Mouse (Mus musculus) MEL (cell line): ENCODE data around the gene Ctnna2. TPM values are rescaled to one million over a fixed set of nuclear protein-coding genes. Genes with fewer than 3 reads are reported as not detected.

Source experiments
- DNase-seq: peaks from one replicate; pipeline ENCODE4 v3.0.0; 2011; ENCODE audit warnings: low read depth, low spot score
- H3K27ac ChIP-seq: 2 replicates; pipeline ENCODE4 v1.5.1; 2012; ENCODE audit warnings: low read depth, mild to moderate bottlenecking, control low read depth, low read length, moderate library complexity; ENCODE audit not compliant: control insufficient read depth
- H3K27me3 ChIP-seq, 2 experiments: fragments of 150-350 bp in 1 of 2; sonication (generic) in 1 of 2; 2 replicates each; pipeline ENCODE4 v1.6.1; 2012; ENCODE audit warnings: low read length in 2 of 2, mild to moderate bottlenecking in 2 of 2, improper control_type of control experiment in 1 of 2, moderate library complexity in 1 of 2; ENCODE audit not compliant: insufficient read depth in 2 of 2, control insufficient read depth in 1 of 2
- H3K36me3 ChIP-seq, 2 experiments: 2 replicates each; pipeline ENCODE4 v1.6.1; 2012 to 2014; ENCODE audit warnings: low read length in 2 of 2, improper control_type of control experiment in 1 of 2, inconsistent platforms in 1 of 2, mild to moderate bottlenecking in 1 of 2; ENCODE audit not compliant: insufficient read depth in 2 of 2, control insufficient read depth in 1 of 2
- H3K4me1 ChIP-seq, 2 experiments: fragments of 150-350 bp in 1 of 2; sonication (generic) in 1 of 2; 2 replicates each; pipeline ENCODE4 v1.6.1; 2012; ENCODE audit warnings: low read length in 2 of 2, improper control_type of control experiment in 1 of 2, mild to moderate bottlenecking in 1 of 2; ENCODE audit not compliant: insufficient read depth in 2 of 2, control insufficient read depth in 1 of 2
- H3K4me3 ChIP-seq, 2 experiments: fragments of 150-350 bp in 1 of 2; sonication (generic) in 1 of 2; 2 replicates each; pipeline ENCODE4 v1.5.1; 2012; ENCODE audit warnings: low read depth in 2 of 2, low read length in 2 of 2, mild to moderate bottlenecking in 2 of 2, moderate library complexity in 2 of 2, control low read depth in 1 of 2, improper control_type of control experiment in 1 of 2; ENCODE audit not compliant: control insufficient read depth in 1 of 2, insufficient read depth in 1 of 2
- H3K79me2 ChIP-seq: 2 replicates; pipeline ENCODE4 v1.6.1; 2012; ENCODE audit warnings: mild to moderate bottlenecking, low read length, moderate library complexity; ENCODE audit not compliant: control insufficient read depth, poor library complexity, insufficient read depth
- H3K9ac ChIP-seq: 2 replicates; pipeline ENCODE4 v1.6.1; 2012; ENCODE audit warnings: low read depth, mild to moderate bottlenecking, control low read depth, low read length, moderate library complexity; ENCODE audit not compliant: control insufficient read depth, poor library complexity, severe bottlenecking
- H3K9me3 ChIP-seq: fragments of 150-350 bp; sonication (generic); replicated peaks from 2 replicates; pipeline ENCODE4 v1.6.1; 2012; ENCODE audit warnings: mild to moderate bottlenecking, low read length, improper control_type of control experiment, moderate library complexity; ENCODE audit not compliant: insufficient read depth
- EP300 ChIP-seq, 2 experiments: IDR thresholded peaks; 2 replicates each; pipeline ENCODE4 v1.6.1; 2011; ENCODE audit warnings: improper control_type of control experiment in 2 of 2, low read length in 2 of 2, low read depth in 1 of 2, mild to moderate bottlenecking in 1 of 2
- ETS1 ChIP-seq: IDR thresholded peaks from 2 replicates; pipeline ENCODE4 v1.6.1; 2012; ENCODE audit warnings: low read depth, mild to moderate bottlenecking, inconsistent platforms, low read length, improper control_type of control experiment, moderate library complexity
- GATA1 ChIP-seq: IDR thresholded peaks from 2 replicates; pipeline ENCODE4 v1.6.1; 2011; ENCODE audit warnings: low read depth, low read length, improper control_type of control experiment
- HCFC1 ChIP-seq: IDR thresholded peaks from 2 replicates; pipeline ENCODE4 v1.6.1; 2012; ENCODE audit warnings: low read depth, mild to moderate bottlenecking, inconsistent platforms, low read length, improper control_type of control experiment, moderate library complexity
- KAT2A ChIP-seq: conservative IDR thresholded peaks from 2 replicates; pipeline ENCODE4 v1.6.1; 2012; ENCODE audit warnings: low read depth, low read length, improper control_type of control experiment, inconsistent platforms
- MAX ChIP-seq: IDR thresholded peaks from 2 replicates; pipeline ENCODE4 v1.6.1; 2011; ENCODE audit warnings: low read length, improper control_type of control experiment
- MEF2A ChIP-seq: IDR thresholded peaks from 2 replicates; pipeline ENCODE4 v1.6.1; 2014; ENCODE audit warnings: low read depth, mild to moderate bottlenecking, inconsistent platforms, low read length, improper control_type of control experiment; ENCODE audit not compliant: poor library complexity, insufficient replicate concordance, severe bottlenecking; ENCODE audit errors: extremely low read depth
- MXI1 ChIP-seq: IDR thresholded peaks from 2 replicates; pipeline ENCODE4 v1.6.1; 2011; ENCODE audit warnings: mild to moderate bottlenecking, low read depth, low read length, improper control_type of control experiment
- MYB ChIP-seq: IDR thresholded peaks from 2 replicates; pipeline ENCODE4 v1.6.1; 2011; ENCODE audit warnings: mild to moderate bottlenecking, low read depth, low read length, improper control_type of control experiment
- MYC ChIP-seq: IDR thresholded peaks from 2 replicates; pipeline ENCODE4 v1.6.1; 2011; ENCODE audit warnings: low read depth, mild to moderate bottlenecking, low read length, improper control_type of control experiment, moderate library complexity
- NRF1 ChIP-seq: IDR thresholded peaks from 2 replicates; pipeline ENCODE4 v1.6.1; 2014; ENCODE audit warnings: low read depth, mild to moderate bottlenecking, inconsistent platforms, low read length, improper control_type of control experiment, moderate library complexity; ENCODE audit not compliant: poor library complexity, insufficient read depth, severe bottlenecking
- POLR2AphosphoS5 ChIP-seq: IDR thresholded peaks from 2 replicates; pipeline ENCODE4 v1.6.1; 2012; ENCODE audit warnings: low read depth, borderline replicate concordance, mild to moderate bottlenecking, inconsistent platforms, low read length, moderate library complexity, mixed read lengths
- TCF12 ChIP-seq: IDR thresholded peaks from 2 replicates; pipeline ENCODE4 v1.6.1; 2014; ENCODE audit warnings: low read depth, mild to moderate bottlenecking, inconsistent platforms, low read length, improper control_type of control experiment, moderate library complexity
- polyA plus RNA-seq, 2 experiments: library from polyadenylated mRNA; stranded (reverse) in 1 of 2; unstranded in 1 of 2; fragments of >175 nt in 1 of 2; fragments of >200 nt in 1 of 2; gene quantifications; 2 replicates each; pipeline versions ENCODE4 v1.2.1 to v1.2.4; 2012; ENCODE audit warnings: low replicate concordance in 2 of 2, low read depth in 1 of 2; ENCODE audit not compliant: insufficient read length in 2 of 2, insufficient read depth in 1 of 2, missing spikeins in 1 of 2
- total RNA-seq: library from RNA; depleted of rRNA; stranded (reverse); fragments of 300-350 nt; gene quantifications from 2 replicates; pipeline ENCODE4 v1.2.3, GENCODE M21; 2012

The Ctnna2 gene
- total and polyA plus RNA-seq, 3 experiments = not detected

- Histone ChIP-seq H3K4me3 (no peak overlapping the region), H3K4me1 (no peaks in the 10 kb centered on the region), H3K27me3 (no peaks in the 10 kb centered on the region), H3K79me2 (no peaks in the 10 kb centered on the region), H3K27ac (no peak overlapping the region), H3K9ac (no peak overlapping the region), H3K36me3 (no peaks in the 10 kb centered on the region), H3K9me3 (no peaks in the 10 kb centered on the region)
- no peak for TF ChIP-seq TCF12
- no peak for DNase-seq
These were observed 1014.5 kb downstream of the Ctnna2 start for GRCm38 (mm10) chr6:76964998-76965432.

GRCm38 (mm10) chr6:76908086-76908485, 1071.4 kb downstream of the Ctnna2 start:
- no peaks in the 10 kb centered on the region for H3K27me3 ChIP-seq

GRCm38 (mm10) chr6:76897156-76897555, 1082.3 kb downstream of the Ctnna2 start:
- Histone ChIP-seq H3K27me3 (no peaks in the 10 kb centered on the region), H3K9me3 (no peaks in the 10 kb centered on the region), H3K27ac (no peak overlapping the region), H3K4me1 (no peaks in the 10 kb centered on the region), H3K9ac (no peak overlapping the region), H3K4me3 (no peak overlapping the region), H3K36me3 (no peaks in the 10 kb centered on the region), H3K79me2 (no peaks in the 10 kb centered on the region)
- no peak for TF ChIP-seq KAT2A
- no peak for TF ChIP-seq MXI1
- TF ChIP-seq NRF1 = no peak
- TF ChIP-seq MAX = no peak
- TF ChIP-seq MYB = no peak
- no peak for TF ChIP-seq HCFC1
- TF ChIP-seq MEF2A = no peak
- no peak for TF ChIP-seq EP300 (IDR thresholded peaks at IDR 0.05; ENCODE audit: low read depth in 1 of 2, low read length in 2 of 2)
- TF ChIP-seq ETS1 = no peak
- no peak for DNase-seq

More at GRCm38 (mm10) chr6:76908086-76908485, 1071.4 kb downstream of the Ctnna2 start:
- TF ChIP-seq GATA1 (peak; percentile 52), POLR2AphosphoS5 (no peak), EP300 (IDR thresholded peaks at IDR 0.05; ENCODE audit: low read depth in 1 of 2, low read length in 2 of 2) (peak; percentile 75 to 87), MEF2A (no peak), TCF12 (peak; percentile 38; the same call in 1 of the 2 replicates), MYC (no peak), MYB (peak; percentile 87), ETS1 (peak; percentile 42; the same call in 1 of the 2 replicates), MAX (0 out of 2 replicates have a peak, but pooled peaks have one; percentile 25)
- TF ChIP-seq, all 39 proteins: peak for 6
- Histone ChIP-seq H3K4me3 (peak overlapping the region in 1 of 2 experiments; percentile 33; a peak in 1 of 4 replicates), H3K9me3 (no peaks in the 10 kb centered on the region), H3K9ac (no peak overlapping the region), H3K27ac (peak overlapping the region; percentile 32; the same call in 1 of the 2 replicates), H3K36me3 (peaks cover 0 to 7% of the 10 kb centered on the region in 2 experiments; a peak in 2 of 4 replicates), H3K79me2 (no peaks in the 10 kb centered on the region), H3K4me1 (peaks cover 0 to 10% of the 10 kb centered on the region in 2 experiments; a peak in 2 of 4 replicates)
- DNase-seq = peak; percentile 77
